Mouse (Mus musculus): ENCODE data around the gene Kat6b. TPM values are rescaled to one million over a fixed set of nuclear protein-coding genes. Genes with fewer than 3 reads are reported as not detected.
A peak's percentile ranks its signal among the peaks of the same experiment; 100 is the strongest.
"Not testable (repeated sequence)": the region's sequence is repeated elsewhere in the genome, so short reads cannot be mapped to it uniquely, and the experiment has no call there.

Gene Kat6b
- polyA plus RNA-seq, 1 experiment = 8.7 TPM

DNA sequence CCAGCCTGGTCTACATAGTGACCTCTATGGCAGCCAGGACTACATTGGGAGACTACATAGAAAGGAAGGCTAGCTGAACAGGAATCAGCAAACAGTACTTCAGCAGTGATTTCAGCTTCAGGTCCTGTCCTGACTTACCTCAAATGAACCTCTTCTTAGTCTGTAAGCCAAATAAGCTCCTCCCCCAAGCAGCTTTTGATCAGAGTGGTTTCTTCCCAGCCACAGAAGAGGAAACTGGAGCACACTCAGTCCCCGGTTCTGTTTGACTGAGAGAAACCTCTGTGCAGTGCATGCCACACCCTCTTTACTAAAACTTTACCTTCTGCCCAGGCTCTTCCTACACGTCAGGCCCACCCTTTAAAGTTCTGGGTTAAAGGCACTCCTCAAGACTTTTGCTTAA, 172.6 kb downstream of the Kat6b start:
- Histone ChIP-seq H3K4me3 (ENCODE audit: insufficient read depth, low read depth, low read length) (no peak overlapping the region), H3K4me1 (ENCODE audit: control insufficient read depth, insufficient read depth, insufficient read length, low read length) (peaks cover 5% of the 10 kb centered on the region; the same call in 1 of the 2 replicates), H3K27ac (replicated peaks; ENCODE audit: low read depth, low read length) (no peak overlapping the region)

GRCm38 (mm10) chr14:21659155-21659554, 177.9 kb downstream of the Kat6b start:
- no peak overlapping the region for H3K4me3 ChIP-seq (ENCODE audit: insufficient read depth, low read depth, low read length)
- peaks cover 5% of the 10 kb centered on the region; the same call in 1 of the 2 replicates for H3K4me1 ChIP-seq (ENCODE audit: control insufficient read depth, insufficient read depth, insufficient read length, low read length)
- H3K27ac ChIP-seq (replicated peaks; ENCODE audit: low read depth, low read length) = no peak overlapping the region

DNA sequence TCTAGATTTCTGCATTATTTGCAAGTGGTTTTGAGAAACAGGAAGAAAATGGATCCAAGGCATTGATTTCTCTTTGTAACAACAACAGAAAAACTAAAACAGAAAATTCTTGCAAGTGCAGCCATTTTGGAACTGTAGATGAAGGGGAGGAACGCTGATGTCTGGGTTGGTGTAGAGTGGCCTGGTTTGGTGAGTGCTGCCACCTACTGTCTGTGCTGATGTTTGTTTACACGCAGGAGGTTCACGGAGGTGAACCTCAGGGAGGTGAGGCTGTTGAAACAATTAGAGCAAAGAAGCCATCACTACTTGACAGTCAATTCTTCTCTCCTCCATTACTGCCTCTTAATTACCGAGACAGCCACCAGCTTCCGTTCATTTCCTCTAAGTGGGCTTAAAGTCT, 178.4 kb downstream of the Kat6b start:
- H3K27ac ChIP-seq (replicated peaks; ENCODE audit: low read depth, low read length) = no peak overlapping the region
- peaks cover 5% of the 10 kb centered on the region; the same call in 1 of the 2 replicates for H3K4me1 ChIP-seq (ENCODE audit: control insufficient read depth, insufficient read depth, insufficient read length, low read length)
- H3K4me3 ChIP-seq (ENCODE audit: insufficient read depth, low read depth, low read length) = no peak overlapping the region

- Histone ChIP-seq H3K27ac (replicated peaks; ENCODE audit: low read depth, low read length) (no peak overlapping the region), H3K4me1 (ENCODE audit: control insufficient read depth, insufficient read depth, insufficient read length, low read length) (0 out of 2 replicates have a peak, but pooled peaks cover 2% of the 10 kb centered on the region), H3K4me3 (ENCODE audit: insufficient read depth, low read depth, low read length) (no peak overlapping the region)
Observed at GRCm38 (mm10) chr14:21662465-21663142, 181.4 kb downstream of the Kat6b start.

GRCm38 (mm10) chr14:21669218-21669617, 188.0 kb downstream of the Kat6b start:
- Histone ChIP-seq H3K27ac (replicated peaks; ENCODE audit: low read depth, low read length) (no peak overlapping the region), H3K4me1 (ENCODE audit: control insufficient read depth, insufficient read depth, insufficient read length, low read length) (0 out of 2 replicates have a peak, but pooled peaks cover 2% of the 10 kb centered on the region), H3K4me3 (ENCODE audit: insufficient read depth, low read depth, low read length) (no peak overlapping the region)

DNA sequence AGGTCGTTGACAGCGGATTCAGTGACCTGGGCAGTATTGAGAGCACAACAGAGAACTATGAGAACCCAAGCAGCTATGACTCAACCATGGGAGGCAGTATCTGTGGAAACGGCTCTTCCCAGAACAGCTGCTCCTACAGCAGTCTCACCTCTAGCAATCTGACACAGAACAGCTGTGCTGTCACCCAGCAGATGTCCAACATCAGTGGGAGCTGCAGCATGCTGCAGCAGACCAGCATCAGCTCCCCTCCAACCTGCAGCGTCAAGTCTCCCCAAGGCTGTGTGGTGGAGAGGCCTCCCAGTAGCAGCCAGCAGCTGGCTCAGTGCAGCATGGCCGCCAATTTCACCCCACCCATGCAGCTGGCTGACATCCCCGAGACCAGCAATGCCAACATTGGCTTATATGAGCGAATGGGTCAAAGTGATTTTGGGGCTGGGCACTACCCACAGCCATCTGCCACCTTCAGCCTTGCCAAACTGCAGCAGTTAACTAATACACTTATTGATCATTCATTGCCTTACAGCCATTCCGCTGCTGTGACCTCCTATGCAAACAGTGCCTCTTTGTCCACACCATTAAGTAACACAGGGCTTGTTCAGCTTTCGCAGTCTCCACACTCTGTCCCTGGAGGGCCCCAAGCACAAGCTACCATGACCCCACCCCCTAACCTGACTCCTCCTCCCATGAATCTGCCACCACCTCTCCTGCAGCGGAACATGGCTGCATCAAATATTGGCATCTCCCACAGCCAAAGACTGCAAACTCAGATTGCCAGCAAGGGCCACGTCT, 188.6 kb downstream of the Kat6b start:
- Histone ChIP-seq H3K4me3 (ENCODE audit: insufficient read depth, low read depth, low read length) (no peak overlapping the region), H3K4me1 (ENCODE audit: control insufficient read depth, insufficient read depth, insufficient read length, low read length) (0 out of 2 replicates have a peak, but pooled peaks cover 2% of the 10 kb centered on the region), H3K27ac (replicated peaks; ENCODE audit: low read depth, low read length) (no peak overlapping the region)

- not testable (repeated sequence) for H3K4me3 ChIP-seq (ENCODE audit: insufficient read depth, low read depth, low read length); H3K4me1 ChIP-seq (ENCODE audit: control insufficient read depth, insufficient read depth, insufficient read length, low read length); H3K27ac ChIP-seq (replicated peaks; ENCODE audit: low read depth, low read length)
Observed at GRCm38 (mm10) chr14:21670422-21671006, 189.3 kb downstream of the Kat6b start.

GRCm38 (mm10) chr14:21673100-21673499, 191.9 kb downstream of the Kat6b start:
- H3K27ac ChIP-seq (replicated peaks; ENCODE audit: low read depth, low read length) = no peak overlapping the region
- H3K4me3 ChIP-seq (ENCODE audit: insufficient read depth, low read depth, low read length) = no peak overlapping the region
- no peaks in the 10 kb centered on the region for H3K4me1 ChIP-seq (ENCODE audit: control insufficient read depth, insufficient read depth, insufficient read length, low read length)

DNA sequence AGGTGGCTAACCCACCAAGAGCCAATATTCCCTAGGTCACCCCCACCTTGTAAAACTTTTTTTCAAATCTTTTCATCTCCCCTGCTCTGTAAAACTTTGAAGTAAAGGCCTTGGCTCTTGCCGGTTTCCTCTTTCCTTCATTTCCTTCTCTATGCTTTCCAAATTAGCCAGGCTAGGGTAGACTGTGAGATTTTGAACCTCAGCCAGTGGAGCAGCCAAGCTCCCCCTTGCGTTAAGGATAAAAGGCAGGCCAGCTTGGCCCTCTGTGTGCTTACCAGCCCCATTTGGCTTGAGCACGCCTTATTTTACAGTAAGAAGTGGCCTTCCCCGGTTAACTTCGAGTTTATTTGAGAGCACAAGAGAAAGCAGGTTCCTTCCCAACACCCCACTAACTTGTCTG, 193.2 kb downstream of the Kat6b start:
- no peaks in the 10 kb centered on the region for H3K4me1 ChIP-seq (ENCODE audit: control insufficient read depth, insufficient read depth, insufficient read length, low read length)
- H3K27ac ChIP-seq (replicated peaks; ENCODE audit: low read depth, low read length) = no peak overlapping the region
- H3K4me3 ChIP-seq (ENCODE audit: insufficient read depth, low read depth, low read length) = no peak overlapping the region

GRCm38 (mm10) chr14:21676223-21676622, 195.0 kb downstream of the Kat6b start:
- Histone ChIP-seq H3K27ac (replicated peaks; ENCODE audit: low read depth, low read length) (no peak overlapping the region), H3K4me1 (ENCODE audit: control insufficient read depth, insufficient read depth, insufficient read length, low read length) (no peaks in the 10 kb centered on the region), H3K4me3 (ENCODE audit: insufficient read depth, low read depth, low read length) (no peak overlapping the region)

DNA sequence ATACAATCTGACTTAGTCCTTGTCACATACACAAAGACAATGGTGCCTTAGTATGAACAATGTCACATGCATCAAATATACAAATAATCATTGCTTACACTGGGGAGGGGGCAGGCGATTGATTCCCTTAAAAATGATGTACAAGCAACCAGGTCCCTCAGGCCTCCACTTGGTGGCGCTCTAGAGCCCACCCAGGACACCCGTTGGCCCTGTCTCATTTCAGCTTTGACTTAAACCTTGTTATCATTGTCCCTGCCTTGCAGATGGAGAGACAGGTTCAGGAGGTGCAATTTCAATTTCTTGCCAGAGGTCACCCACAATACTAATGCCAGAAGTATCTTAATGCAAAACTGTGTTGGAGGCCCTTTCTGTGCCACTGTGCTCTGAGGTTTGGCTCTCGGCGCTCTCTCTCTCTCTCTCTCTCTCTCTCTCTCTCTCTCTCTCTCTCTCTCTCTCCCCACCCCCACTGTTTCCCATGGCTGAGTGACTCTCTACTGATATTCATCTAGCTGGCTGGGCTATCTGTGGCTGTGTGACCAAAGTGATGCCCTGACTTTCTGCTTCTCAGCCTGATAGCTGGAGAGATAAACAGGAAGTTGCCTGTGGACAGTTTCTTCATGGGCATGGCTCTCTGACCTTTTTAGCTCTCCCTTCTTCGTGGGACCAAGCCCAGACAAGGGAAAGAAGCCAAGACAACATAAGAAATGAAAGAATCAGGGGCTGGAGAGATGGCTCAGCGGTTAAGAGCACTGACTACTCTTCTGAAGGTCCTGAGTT, 197.5 kb downstream of the Kat6b start:
- 0 out of 2 replicates have a peak, but pooled peaks cover under 1% of the 10 kb centered on the region for H3K4me1 ChIP-seq (ENCODE audit: control insufficient read depth, insufficient read depth, insufficient read length, low read length)
- no peak overlapping the region for H3K4me3 ChIP-seq (ENCODE audit: insufficient read depth, low read depth, low read length)
- no peak overlapping the region for H3K27ac ChIP-seq (replicated peaks; ENCODE audit: low read depth, low read length)

DNA sequence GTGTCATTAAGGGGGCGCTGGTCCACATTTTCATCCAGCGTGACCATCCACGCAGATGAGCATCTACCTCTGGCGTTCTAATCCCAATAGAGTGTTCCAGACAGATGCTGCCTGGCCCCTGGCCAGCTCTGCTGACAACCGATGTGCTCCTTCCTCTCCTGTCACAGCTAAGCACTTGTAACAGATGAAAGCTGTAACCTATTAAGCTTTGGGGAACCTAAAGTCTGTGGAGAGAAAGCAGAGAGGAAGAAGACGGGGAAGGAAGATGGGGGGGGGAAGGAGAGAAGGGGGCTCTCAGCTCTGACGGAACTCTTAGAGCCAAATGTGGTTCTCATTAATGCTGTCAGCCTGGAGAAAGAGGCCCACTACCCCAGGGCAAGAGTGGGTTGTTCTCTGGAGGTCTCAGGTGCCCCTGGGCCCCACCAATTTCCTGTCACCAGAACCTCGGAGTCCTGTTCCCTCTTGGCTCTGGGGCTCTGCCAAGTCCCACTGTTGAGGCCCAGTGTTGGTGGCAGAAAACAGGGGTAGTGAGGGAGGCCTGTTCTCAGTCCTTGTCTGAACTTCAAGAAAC, 198.5 kb downstream of the Kat6b start:
- H3K4me3 ChIP-seq (ENCODE audit: insufficient read depth, low read depth, low read length) = no peak overlapping the region
- no peak overlapping the region for H3K27ac ChIP-seq (replicated peaks; ENCODE audit: low read depth, low read length)
- H3K4me1 ChIP-seq (ENCODE audit: control insufficient read depth, insufficient read depth, insufficient read length, low read length) = 0 out of 2 replicates have a peak, but pooled peaks cover 2% of the 10 kb centered on the region

DNA sequence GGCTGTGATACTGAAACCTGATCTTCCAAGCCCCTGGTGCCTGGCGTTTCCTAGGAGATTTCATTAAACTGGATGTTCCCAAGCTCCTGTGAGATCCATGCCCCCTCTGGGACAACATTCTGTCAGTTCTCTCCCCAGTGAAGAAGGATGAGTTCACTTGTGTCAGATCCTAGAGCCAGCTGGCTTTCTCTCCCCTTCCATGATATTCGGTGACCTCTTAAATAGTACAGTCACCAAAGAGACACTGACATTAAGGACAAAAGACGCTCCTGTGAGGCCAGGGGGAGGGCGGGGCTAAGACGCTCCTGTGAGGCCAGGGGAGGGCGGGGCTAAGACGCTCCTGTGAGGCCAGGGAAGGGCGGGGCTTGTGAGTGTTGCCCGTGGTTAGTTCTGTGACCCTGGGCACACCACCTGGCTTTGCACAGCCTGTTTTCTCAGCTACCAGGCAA, 201.5 kb downstream of the Kat6b start:
- Histone ChIP-seq H3K4me1 (ENCODE audit: control insufficient read depth, insufficient read depth, insufficient read length, low read length) (0 out of 2 replicates have a peak, but pooled peaks cover 2% of the 10 kb centered on the region), H3K27ac (replicated peaks; ENCODE audit: low read depth, low read length) (no peak overlapping the region), H3K4me3 (ENCODE audit: insufficient read depth, low read depth, low read length) (peak overlapping the region; percentile 13; the same call in 1 of the 2 replicates)

DNA sequence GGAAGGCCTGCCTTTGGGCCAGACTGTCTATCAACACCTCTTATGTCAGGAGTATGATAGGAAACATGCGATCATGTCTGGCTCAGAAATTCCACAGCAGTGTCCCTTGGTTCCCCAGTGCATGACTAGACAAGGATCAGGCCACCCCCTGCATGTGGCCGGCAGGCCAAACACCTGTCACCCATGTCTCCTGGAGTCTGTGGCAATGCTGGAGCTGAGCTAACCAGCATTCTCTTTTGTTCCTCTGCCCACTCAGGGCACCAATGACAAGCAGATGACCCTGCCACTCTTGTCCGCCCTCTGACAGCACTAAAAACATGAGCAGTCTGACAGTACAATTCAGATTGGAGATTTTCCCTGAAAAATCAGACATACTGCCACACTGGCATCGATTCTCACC, 202.6 kb downstream of the Kat6b start:
- H3K4me1 ChIP-seq (ENCODE audit: control insufficient read depth, insufficient read depth, insufficient read length, low read length) = 0 out of 2 replicates have a peak, but pooled peaks cover 2% of the 10 kb centered on the region
- H3K4me3 ChIP-seq (ENCODE audit: insufficient read depth, low read depth, low read length) = no peak overlapping the region
- H3K27ac ChIP-seq (replicated peaks; ENCODE audit: low read depth, low read length) = no peak overlapping the region

Measured in brown adipose tissue, adult 24 weeks (tissue).